Mouse (Mus musculus) liver, embryonic 14.5 days (tissue): ENCODE measurements around the gene Zfp512b.

ENCODE experiments used
- CTCF ChIP-seq: IDR thresholded peaks from 2 replicates; pipeline ENCODE4 v1.5.1; 2016; ENCODE audit warnings: antibody characterized with exemption, low read depth, control low read depth
- EP300 ChIP-seq: IDR thresholded peaks from 2 replicates; pipeline ENCODE4 v1.6.1; 2016; ENCODE audit warnings: antibody characterized with exemption, low read depth

DNA sequence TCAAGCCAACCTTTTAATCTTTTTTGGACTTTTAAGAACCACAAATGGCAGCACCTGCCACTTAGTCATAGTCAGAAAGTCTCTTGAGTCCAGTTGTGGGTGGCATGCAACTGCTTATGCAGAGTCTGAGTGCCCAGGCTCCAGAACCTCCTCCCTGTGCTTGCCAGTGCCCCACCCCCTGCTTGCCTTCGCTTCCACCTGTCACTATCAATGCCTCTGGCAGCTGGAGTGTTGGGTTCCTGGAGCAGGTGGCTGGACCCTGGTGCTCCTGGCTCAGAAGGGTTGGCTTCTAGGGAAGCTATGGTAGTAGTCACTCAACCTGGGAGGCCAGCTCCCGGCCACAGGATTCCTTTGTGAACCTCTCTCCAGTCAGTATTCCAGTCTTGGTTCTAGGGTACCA is 42.4 kb downstream of the Zfp512b start:
- TF ChIP-seq CTCF, result no peak
- TF ChIP-seq EP300, result no peak
